ENCODE assay signal across 8 mouse cellular contexts in genomic region chr6:146795924-146796545, GRCm38 (mm10). TPM values are rescaled to one million over a fixed set of nuclear protein-coding genes. Genes with fewer than 3 reads are reported as not detected.
DNase-seq lines count a peak whose midpoint lies in the region; ATAC-seq and TF ChIP-seq lines count a peak whose summit lies in the region.

Arntl2 (plus strand) TSS chr6:146796055.

- no peaks in the 10 kb centered on the region for H3K9me3 ChIP-seq in embryonic facial prominence, embryonic 15.5 days (replicated peaks)
- no peaks in the 10 kb centered on the region for H3K9me3 ChIP-seq in limb, embryonic 12.5 days
- H3K9me3 ChIP-seq in midbrain, embryonic 13.5 days: no peaks in the 10 kb centered on the region

- no peaks in the 10 kb centered on the region for H3K4me1 ChIP-seq in spleen, adult 2 months (ENCODE audit: control insufficient read depth, insufficient read depth, insufficient read length)
- peaks cover 11% of the 10 kb centered on the region for H3K4me1 ChIP-seq in embryonic facial prominence, embryonic 15.5 days
- peaks cover 14% of the 10 kb centered on the region for H3K4me1 ChIP-seq in limb, embryonic 12.5 days (replicated peaks)
- peaks cover 13% of the 10 kb centered on the region for H3K4me1 ChIP-seq in midbrain, embryonic 13.5 days (replicated peaks)

- H3K4me3 ChIP-seq in spleen, adult 2 months (ENCODE audit: extremely low read depth, insufficient read depth, insufficient read length): peak within 1 kb of the TSS; percentile 25; the same call in 1 of the 2 replicates
- peak within 1 kb of the TSS; percentile 60 for H3K4me3 ChIP-seq in embryonic facial prominence, embryonic 15.5 days (replicated peaks)
- peak within 1 kb of the TSS; percentile 57 for H3K4me3 ChIP-seq in limb, embryonic 12.5 days (replicated peaks)
- H3K4me3 ChIP-seq in midbrain, embryonic 13.5 days (replicated peaks): peak within 1 kb of the TSS; percentile 52

- peak within 1 kb of the TSS; percentile 83 for H3K4me2 ChIP-seq in embryonic facial prominence, embryonic 15.5 days (replicated peaks)
- peak within 1 kb of the TSS; percentile 80 for H3K4me2 ChIP-seq in limb, embryonic 12.5 days
- H3K4me2 ChIP-seq in midbrain, embryonic 13.5 days (replicated peaks): peak within 1 kb of the TSS; percentile 86

- H3K27ac ChIP-seq in spleen, adult 2 months (ENCODE audit: insufficient read depth, low read length): no peak within 1 kb of the TSS
- no peak within 1 kb of the TSS for H3K27ac ChIP-seq in embryonic facial prominence, embryonic 15.5 days (replicated peaks)
- no peak within 1 kb of the TSS for H3K27ac ChIP-seq in limb, embryonic 12.5 days
- H3K27ac ChIP-seq in midbrain, embryonic 13.5 days: no peak within 1 kb of the TSS

- H3K9ac ChIP-seq in embryonic facial prominence, embryonic 15.5 days: peak within 1 kb of the TSS; percentile 57
- H3K9ac ChIP-seq in limb, embryonic 12.5 days (replicated peaks): peak within 1 kb of the TSS; percentile 74
- H3K9ac ChIP-seq in midbrain, embryonic 13.5 days (replicated peaks): peak within 1 kb of the TSS; percentile 71

- H3K36me3 ChIP-seq in spleen, adult 2 months (ENCODE audit: control insufficient read depth, insufficient read depth, low read length): no peaks in the 10 kb centered on the region
- no peaks in the 10 kb centered on the region for H3K36me3 ChIP-seq in embryonic facial prominence, embryonic 15.5 days
- no peaks in the 10 kb centered on the region for H3K36me3 ChIP-seq in limb, embryonic 12.5 days
- H3K36me3 ChIP-seq in midbrain, embryonic 13.5 days: no peaks in the 10 kb centered on the region

- DNase-seq in spleen, adult 2 months (ENCODE audit: low read depth in 1 of 2, low spot score in 2 of 2): no peak
- DNase-seq in spleen, adult 12 weeks (ENCODE audit: low spot score): no peak
- peak; percentile 75 to 76 for DNase-seq in heart, adult 9 months (ENCODE audit: low spot score in 2 of 2)
- peak; percentile 42 to 55 for DNase-seq in kidney, adult 8-10 months
- peak; percentile 44 to 73 for DNase-seq in spleen, postnatal 4 days (ENCODE audit: low spot score in 2 of 2)

- no peak for TF ChIP-seq POLR2A in spleen, adult 2 months (IDR thresholded peaks at IDR 0.05; ENCODE audit: low read depth, low read length)

- TF ChIP-seq CTCF in spleen, adult 2 months (IDR thresholded peaks at IDR 0.05; ENCODE audit: extremely low read depth, insufficient read depth, insufficient read length, insufficient replicate concordance): no peak

- peaks cover 8% of the 10 kb centered on the region for H3K27me3 ChIP-seq in spleen, adult 2 months (ENCODE audit: control insufficient read depth, insufficient read depth, low read length)
- H3K27me3 ChIP-seq in embryonic facial prominence, embryonic 15.5 days: no peaks in the 10 kb centered on the region; the same call in 1 of the 2 replicates
- peaks cover 11% of the 10 kb centered on the region; the same call in 1 of the 2 replicates for H3K27me3 ChIP-seq in limb, embryonic 12.5 days
- peaks cover 32% of the 10 kb centered on the region for H3K27me3 ChIP-seq in midbrain, embryonic 13.5 days

- 2% methylated on average over 36 of the region's 36 CpGs for WGBS in spleen, adult 2 months
- whole genome bisulfite sequencing in embryonic facial prominence, embryonic 15.5 days: under 1% methylated on average over 36 of the region's 36 CpGs
- 1% methylated on average over 36 of the region's 36 CpGs for WGBS in limb, embryonic 12.5 days
- 2% methylated on average over 36 of the region's 36 CpGs for WGBS in midbrain, embryonic 13.5 days

- peak; percentile 95 for ATAC-seq in embryonic facial prominence, embryonic 15.5 days (ENCODE audit: insufficient number of reproducible peaks, low FRiP score, low TSS enrichment, low read depth)
- ATAC-seq in limb, embryonic 12.5 days (ENCODE audit: insufficient number of reproducible peaks, insufficient read depth, low FRiP score, low TSS enrichment, low read depth): peak; percentile 96
- ATAC-seq in midbrain, embryonic 13.5 days: peak; percentile 96

RNA-seq across cellular contexts. Expression of gene Arntl2, which starts in this region (rescaled TPM):
- polyA plus RNA-seq in spleen, adult 2 months (2012; rRNA removed): 1.4 TPM in 2 replicates
- 7.2 and 11.5 TPM in 2 replicates for polyA plus RNA-seq in embryonic facial prominence, embryonic 15.5 days (2015; fragmentation: Nextera tagmentation; extraction: Ambion mirVana)
- polyA plus RNA-seq in limb, embryonic 12.5 days (2016; fragmentation: Nextera tagmentation; extraction: Ambion mirVana): 6.8 and 8.3 TPM in 2 replicates
- 1.8 and 2.6 TPM in 2 replicates for polyA plus RNA-seq in midbrain, embryonic 13.5 days (2015; fragmentation: Nextera tagmentation; extraction: Ambion mirVana)

Comparison
In these comparisons a context has a peak if more than half of its experiments do, and no peak if none do; other contexts are left out.
1. DNase-seq: peak in heart, adult 9 months (2 of 2), kidney, adult 8-10 months (2 of 2) and spleen, postnatal 4 days (2 of 2); none in spleen, adult 2 months (0 of 2) and spleen, adult 12 weeks (single experiment).
2. Peak in every context shown above with its lines, with median percentiles within 50 percentile points of each other: H3K4me3 ChIP-seq, ATAC-seq, H3K4me2 ChIP-seq and H3K9ac ChIP-seq.